Mouse (Mus musculus) heart, postnatal 4 days (tissue): ENCODE data around the gene Nin. TPM values are rescaled to one million over a fixed set of nuclear protein-coding genes. Genes with fewer than 3 reads are reported as not detected.

Experiments used
- DNase-seq: peaks from one replicate; pipeline ENCODE4 v3.0.0; 2021
- total RNA-seq, 2 experiments: library from RNA; stranded (reverse); gene quantifications; 2 replicates each; pipeline ENCODE4 v1.2.3; 2021

Nin gene
- total RNA-seq, 2 experiments from 2014 or later = 41.3 to 42.0 TPM

DNA sequence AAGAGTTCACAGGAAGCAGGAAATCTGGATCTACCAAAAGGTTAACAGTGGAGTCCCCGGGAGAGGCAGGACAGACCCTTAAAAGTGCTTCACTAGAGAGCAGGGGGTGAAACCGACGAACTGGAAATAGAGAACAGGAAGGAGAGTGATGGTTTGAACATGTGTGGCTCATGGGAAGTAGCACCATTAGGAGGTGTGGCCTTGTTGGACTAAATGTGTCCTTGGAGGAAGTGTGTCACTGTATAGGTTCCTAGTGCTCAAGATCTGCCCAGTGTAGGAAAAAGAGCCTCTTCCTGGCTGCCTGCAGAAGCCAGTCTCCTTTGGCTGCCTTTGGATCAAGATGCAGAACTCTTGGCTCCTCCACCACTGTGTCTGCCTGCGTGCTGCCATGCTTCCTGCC is 108.4 kb downstream of the Nin start:
- no peak for DNase-seq

DNA sequence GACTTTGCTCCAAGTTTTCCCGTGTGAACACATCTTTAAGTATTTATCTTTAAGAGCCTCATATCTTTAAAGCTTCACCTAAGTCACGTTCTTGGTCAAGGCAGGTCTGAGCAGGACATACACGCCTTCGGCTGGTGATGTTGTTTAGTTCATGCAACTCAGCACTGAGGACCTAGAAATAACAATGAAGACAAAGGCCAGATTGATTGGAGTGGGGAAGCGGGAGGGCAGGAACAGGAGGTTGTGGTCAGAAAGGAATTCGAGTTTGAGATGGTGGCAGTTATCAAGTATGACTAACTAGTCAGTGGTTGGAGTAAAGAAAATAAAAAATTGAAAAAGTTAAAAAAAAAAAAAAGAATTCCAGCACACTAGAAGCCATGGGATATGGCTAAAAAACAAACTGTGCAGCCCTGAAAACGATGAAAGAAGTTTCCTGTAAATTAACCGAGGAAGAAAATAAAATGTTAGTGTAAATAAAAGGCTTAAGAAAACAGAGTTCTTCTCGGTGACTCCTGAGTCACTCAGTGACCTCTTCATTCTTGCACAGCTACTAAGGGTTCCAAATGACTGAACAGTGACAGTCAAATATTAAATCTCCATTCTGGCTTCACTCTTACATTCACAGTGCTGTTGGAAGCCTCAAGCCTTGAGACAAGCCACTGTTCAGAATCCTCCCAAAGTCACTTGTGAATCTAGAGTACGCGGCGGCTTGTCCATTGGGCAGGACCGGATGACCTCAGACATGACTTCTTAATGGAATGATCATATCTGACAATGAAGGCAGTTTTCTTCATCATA is 115.1 kb downstream of the Nin start:
- no peak for DNase-seq

DNA sequence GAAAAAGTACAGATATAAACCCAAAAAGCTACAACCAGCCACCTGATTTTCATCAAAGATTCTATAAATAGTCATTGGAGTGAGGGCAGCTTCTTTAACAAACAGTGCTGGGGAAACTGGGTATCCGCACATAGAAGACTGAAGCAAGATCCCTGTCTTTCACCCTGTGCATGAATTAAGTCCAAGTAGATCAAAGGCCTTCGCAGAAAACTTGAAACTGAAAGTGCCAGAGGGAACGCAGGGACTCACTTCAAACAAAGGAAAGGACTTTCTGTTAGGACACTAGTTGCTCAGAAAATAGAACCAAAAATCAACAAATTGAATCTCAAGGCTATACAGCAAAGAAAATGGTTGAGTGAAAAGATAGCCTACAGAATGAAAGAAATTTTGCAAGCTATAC is 118.1 kb downstream of the Nin start:
- DNase-seq = no peak

DNA sequence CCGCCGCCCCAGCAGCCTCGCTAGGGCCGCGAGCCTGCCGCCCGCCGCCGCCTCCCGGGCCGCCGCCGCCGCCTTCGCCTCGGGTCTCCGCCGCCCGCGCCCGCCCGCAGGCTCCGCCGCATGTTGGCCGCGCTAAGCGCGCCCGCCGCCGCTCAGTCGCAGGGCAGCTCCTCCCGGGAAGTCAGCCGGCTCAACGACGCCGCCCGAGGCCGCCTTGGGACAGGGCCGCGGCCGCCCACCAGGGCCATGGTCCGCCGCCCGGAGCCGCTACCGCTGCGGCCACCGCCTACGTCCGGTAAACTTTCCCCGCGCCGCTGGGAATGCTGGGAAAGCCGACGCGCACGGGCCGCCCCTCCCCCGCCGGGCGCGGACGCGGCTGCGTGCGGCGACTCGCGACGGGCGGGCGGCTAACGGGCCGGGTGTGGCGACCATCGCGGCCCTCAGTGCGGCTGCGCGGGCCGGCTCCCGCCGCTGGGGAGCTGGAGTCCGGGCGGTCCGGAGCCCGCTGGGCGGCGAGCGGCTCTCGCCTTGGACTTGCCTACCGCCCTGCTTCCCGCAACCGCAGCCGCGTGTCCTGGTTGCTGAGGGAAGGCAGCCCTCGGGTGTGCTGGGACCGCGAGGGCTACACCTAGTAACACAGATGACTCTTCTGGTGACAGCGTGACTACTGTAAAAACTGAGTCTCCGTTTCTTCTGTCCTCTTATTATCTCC is 126.6 kb downstream of the Nin start, which contains the start of gene Sav1:
Sav1 (minus strand) TSS at position 217 of the 712 bp plus-strand sequence.
- peak; percentile 92 for DNase-seq

DNA sequence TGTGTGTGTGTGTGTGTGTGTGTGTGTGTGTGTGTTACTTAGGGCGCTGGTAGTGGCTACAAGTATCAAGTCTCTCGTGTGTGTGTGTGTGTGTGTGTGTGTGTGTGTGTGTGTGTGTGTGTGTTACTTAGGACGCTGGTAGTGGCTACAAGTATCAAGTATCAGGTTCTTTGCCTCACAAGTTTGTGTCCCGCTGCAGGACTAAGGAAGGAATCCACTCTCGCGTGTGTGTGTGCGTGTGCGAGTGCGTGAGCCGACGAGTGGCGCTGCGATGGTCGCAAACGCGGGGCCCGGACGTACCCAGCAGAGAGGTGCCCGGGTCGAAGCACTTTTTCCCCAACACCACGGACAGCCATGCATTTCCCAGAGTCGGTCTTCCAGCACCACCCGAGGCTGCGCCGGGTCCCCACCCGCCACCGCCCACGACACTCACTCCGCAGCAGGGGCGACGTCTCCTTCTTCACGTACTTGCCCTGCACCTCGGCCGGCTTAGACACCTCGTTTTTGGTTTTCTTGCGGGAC is 127.2 kb downstream of the Nin start:
- peak; percentile 53 for DNase-seq

DNA sequence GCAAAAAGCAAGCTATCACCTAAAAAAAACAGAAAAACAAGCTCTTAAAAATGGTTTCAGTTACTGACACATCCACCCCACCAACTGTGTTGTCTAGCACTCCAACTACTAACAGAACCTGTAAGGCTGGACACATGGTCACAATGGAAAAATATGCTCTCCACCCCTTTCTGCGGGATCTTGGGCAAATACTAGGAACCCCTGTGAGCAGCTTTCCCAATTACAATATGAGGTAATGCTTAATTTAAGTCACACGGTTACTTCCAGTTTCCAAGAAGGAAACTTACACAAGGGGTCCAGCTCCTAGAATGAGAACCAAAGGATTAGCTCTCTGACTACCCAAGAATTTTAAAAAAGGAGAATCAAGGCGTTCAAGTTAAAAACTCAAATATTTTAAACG is 128.0 kb downstream of the Nin start:
- no peak for DNase-seq

DNA sequence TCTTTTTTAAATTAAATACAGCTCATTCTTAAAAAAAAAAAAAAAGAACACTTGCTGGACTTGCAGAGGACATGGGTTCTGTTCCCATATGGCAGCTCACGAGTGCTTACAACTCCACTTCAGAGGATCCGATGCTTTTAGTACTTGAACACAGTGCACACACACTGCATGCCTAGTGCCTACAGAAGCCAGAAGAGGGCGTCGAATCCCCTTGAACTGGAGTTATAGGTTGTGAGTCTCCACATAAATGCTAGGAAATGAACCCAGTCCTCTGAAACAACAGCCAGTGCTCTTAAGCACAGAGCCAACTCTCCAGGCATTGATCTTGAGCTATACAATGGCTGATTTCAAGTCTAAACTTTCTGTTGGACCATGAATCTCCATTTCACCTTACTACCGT is 130.6 kb downstream of the Nin start:
- no peak for DNase-seq

DNA sequence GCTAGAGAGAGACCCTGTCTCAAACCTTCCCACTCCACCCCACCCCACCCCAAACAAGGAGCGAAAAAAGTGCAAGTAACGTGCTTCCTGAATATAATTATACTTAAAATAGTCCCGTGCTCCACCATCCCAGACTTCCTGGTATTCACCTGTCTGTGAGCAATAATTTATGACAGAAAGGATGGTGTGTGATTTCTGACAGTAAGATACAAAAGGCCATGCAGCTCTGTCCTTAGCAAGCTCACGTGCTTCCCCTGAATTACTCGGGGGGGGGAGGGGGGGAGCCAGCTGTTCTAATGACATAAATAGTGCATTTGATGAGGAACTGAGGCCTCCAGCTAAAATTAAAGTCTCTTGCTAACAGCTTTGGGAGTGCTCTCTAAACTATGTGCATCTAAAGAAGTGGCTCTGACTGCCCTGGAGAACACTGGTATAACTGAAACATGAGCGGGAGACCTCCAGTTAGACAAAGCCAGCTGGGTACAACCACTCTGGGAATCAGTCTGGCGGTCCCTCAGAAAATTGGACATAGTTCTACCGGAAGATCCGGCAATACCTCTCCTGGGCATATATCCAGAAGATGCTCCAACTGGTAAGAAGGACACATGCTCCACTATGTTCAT is 136.0 kb downstream of the Nin start:
- DNase-seq = no peak

DNA sequence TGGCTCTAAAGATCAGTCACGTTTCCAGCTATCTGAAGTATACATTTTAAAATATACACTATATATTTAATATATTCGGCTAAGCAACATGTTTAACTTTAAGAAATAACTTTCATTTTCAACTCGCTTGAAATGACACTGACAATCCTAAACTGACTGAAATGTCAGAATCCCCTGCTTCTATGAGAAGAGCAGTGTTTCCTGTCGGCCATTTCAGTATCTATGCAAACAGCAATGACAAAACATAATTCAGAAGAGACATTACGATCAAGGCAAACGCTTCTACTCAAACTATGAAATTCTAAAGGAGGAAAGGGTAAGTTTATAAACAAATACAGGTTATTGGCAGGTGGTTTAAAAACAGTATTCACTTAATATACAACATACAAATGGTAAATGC is 136.8 kb downstream of the Nin start:
- no peak for DNase-seq

DNA sequence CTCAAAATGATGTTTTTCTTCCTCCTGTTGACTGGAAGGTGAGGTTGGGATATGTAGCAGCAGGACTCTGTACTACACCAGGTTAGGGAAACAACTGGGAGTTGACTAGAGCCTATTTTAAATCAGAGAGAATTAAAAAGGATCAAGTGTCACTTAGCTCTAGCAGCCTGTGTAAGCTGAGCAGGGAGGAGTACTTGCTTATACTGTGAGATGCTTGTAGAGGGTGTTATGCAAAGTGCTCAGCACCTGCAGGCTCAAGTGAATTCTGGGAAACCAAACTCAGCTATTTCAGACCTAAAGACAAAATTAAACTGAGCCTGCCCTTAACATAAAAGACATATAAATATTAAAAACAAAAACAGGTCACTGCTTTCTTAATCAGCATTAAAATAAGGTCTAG is 139.9 kb downstream of the Nin start:
- no peak for DNase-seq

DNA sequence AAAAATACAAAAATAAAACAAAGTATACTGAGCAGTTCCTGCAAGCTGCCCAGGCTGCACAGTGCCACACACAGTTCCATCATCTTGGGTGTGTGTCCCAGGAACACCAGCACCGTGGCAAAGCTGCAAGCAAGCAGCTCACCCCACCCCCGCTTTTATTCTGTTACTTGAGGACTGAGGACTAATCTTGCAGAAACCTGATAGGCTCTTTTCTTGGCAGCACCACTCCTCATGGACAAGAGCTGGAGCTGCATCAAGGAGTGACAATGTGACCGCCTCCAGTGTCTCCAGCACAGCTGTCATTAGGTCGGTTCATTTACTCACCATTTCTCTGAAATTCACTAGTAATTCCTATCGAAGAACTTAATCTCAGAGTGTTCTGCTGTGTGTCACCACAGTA is 145.4 kb downstream of the Nin start:
- peak; percentile 47 for DNase-seq

DNA sequence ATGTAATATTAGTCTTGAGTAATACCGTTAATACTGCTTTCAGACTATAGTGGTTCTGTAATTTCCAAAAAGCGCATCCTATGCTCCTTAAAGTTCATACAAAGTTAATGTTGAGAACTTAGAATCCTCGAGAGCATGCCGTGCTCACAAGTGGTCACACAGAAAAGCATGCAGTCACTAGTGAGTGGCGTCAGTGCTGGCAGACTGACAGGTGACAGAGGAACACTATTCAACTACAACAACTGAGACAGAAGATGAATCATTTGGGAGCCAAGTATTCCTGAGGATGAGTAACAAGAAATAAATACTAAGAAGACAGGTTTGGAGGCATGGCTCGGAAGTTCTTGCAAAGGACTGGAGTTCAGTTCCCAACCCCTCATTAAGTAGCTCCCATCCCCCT is 146.4 kb downstream of the Nin start:
- DNase-seq = peak; percentile 25

DNA sequence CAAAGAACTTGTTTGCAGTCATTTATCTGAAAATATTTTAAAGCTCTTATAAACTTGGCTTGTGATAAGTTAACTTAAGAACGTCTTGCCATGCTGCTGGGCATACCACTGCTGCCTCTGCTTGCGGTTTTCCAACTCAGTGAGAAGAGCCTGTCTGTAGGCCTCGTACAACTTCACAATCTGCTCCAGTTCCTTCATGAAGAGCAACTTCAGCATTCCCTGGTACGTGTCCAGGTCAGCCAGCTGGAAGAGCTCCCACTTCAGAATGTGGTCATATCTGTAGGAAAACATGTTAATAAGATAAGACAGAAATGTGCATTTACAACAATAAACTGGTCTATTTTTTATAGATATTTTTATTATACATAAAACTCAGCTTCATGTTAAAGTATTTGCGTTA is 147.4 kb downstream of the Nin start:
- peak; percentile 68 for DNase-seq

DNA sequence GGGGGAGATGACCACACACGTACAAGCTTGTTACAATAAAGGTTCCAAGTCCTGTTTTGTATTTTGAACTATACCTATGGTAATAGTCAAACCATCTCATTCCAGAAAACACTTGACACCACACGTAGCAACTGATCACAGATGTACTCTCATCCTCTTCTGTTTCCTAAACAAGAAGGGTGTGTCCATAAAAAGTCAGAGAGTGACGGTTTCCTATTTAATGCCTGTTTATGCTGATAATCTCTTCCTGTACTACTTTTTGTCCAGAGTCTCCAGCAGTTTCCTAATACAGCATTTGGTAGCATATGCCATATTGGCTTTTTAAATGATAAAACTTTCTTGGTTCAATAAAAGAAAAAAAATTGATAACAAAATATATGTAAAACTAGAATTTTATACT is 147.9 kb downstream of the Nin start:
- no peak for DNase-seq

DNA sequence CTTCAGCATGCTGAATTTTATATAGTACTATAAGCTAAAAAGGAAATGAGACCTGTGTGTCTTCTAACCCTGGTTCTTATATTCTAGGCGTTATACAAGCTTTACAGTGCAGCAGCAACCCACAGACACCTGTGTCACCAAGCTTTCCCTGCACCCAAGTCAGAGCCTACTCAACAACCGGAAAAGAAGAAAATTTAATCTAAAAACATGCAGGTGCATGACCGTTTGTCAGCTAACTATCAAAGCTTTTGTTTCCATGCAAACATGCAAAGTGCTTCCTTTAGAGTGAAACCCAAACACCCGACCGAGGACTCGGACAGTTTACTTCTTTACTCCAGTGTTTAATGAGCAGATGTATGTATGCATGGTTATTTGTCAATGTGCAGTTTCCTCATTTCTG is 150.4 kb downstream of the Nin start:
- DNase-seq = no peak

DNA sequence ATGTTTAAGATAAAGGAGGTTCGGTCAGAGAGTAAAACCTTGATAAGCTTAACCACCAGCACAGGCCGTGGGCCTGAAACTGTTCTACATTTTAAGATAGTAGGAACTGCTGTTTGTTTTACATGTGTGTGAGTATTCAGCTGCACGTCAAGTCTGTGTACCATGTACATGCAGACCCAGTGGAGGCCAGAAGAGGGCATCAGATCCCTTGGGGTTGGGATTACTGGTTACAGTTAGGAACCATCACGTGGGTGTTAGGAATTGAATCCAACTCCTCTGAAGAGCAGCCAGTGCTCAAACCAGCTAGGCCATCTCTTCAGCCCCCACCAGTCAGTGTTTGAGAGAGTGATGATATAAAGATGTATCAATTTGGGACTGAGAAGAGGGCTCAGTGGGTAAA is 151.0 kb downstream of the Nin start:
- DNase-seq = peak; percentile 71

Other genes with a start within 250 kb of the Nin start
- 10 to 100 TPM; 10.1 to 11.0 TPM for gene Atl1, start 221.1 kb downstream of the Nin start, total RNA-seq
- 10 to 100 TPM; 41.9 to 44.7 TPM for gene Map4k5, start 220.5 kb downstream of the Nin start, total RNA-seq
- gene Sav1, start 126.7 kb downstream of the Nin start, total RNA-seq = 10 to 100 TPM; 38.7 to 39.1 TPM
- not detected for gene Abhd12b, start 40.4 kb upstream of the Nin start, total RNA-seq
- 10 to 100 TPM; 13.9 to 15.9 TPM for gene Pygl, start 117.8 kb upstream of the Nin start, total RNA-seq
- under 1 TPM; 0.36 to 0.95 TPM for gene Trim9, start 233.9 kb upstream of the Nin start, total RNA-seq